Mouse (Mus musculus): Measurements from ENCODE around the gene Ksr1. TPM values are rescaled to one million over a fixed set of nuclear protein-coding genes. Genes with fewer than 3 reads are reported as not detected.
"Not testable (repeated sequence)": the region's sequence is repeated elsewhere in the genome, so short reads cannot be mapped to it uniquely, and the experiment has no call there.

Gene Ksr1
- polyA plus RNA-seq, 1 experiment = 106 TPM

DNA sequence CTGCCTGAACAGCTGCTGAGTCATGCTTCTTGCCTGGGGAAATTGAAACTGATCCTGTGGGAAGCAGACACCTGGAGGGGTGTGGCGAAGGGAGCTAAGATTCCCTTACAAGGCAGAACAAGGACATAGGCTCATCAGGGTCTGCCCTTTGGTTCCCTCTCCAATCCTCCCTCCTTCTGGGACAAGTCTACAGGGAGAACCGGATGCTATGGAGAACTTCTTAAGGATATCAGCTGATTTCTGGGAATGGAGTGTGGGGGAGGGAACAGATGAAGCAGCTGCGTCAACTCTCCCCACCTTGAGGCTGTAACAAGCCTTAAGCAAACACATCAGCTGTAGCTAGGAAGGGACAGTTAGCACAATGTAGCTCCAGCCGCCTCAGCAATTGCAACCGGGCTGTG lies 143.7 kb downstream of the Ksr1 start:
- no peak for TF ChIP-seq CTCF (IDR thresholded peaks at IDR 0.05; ENCODE audit: extremely low read depth, insufficient read length, insufficient replicate concordance, low read depth, low read length)
- no peak for TF ChIP-seq POLR2A (IDR thresholded peaks at IDR 0.05; ENCODE audit: low read depth, low read length)
- Histone ChIP-seq H3K27ac (ENCODE audit: insufficient read depth, low read depth, low read length) (peak overlapping the region; percentile 84), H3K4me3 (ENCODE audit: low read depth, low read length) (no peak overlapping the region), H3K36me3 (ENCODE audit: control insufficient read depth, insufficient read depth, low read length) (no peaks in the 10 kb centered on the region), H3K27me3 (ENCODE audit: control insufficient read depth, insufficient read depth, low read length) (no peaks in the 10 kb centered on the region), H3K4me1 (ENCODE audit: control insufficient read depth, insufficient read depth, insufficient read length, low read length) (peaks cover 33% of the 10 kb centered on the region)
- WGBS = 6% methylated on average over 5 of the region's 5 CpGs

DNA sequence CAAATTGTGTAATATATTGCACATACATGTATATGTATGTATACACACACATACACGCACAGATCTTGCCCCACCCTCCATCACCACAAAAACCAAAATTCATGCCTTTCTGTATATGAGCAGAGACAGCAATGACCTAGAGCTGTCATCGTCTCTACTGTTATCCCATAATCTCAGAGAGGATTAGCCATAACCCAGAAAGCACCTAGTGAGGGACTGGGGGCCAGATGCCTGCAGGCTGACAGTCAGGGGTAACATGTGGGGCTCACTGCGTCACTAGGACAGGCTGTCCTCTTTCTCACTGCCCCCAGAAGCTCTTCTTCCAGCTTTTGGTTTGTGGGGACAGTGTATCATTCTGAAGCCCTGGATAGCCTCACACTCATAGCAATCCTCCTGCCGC lies 144.3 kb downstream of the Ksr1 start:
- no peaks in the 10 kb centered on the region for H3K27me3 ChIP-seq (ENCODE audit: control insufficient read depth, insufficient read depth, low read length)
- H3K4me1 ChIP-seq (ENCODE audit: control insufficient read depth, insufficient read depth, insufficient read length, low read length) = peaks cover 30% of the 10 kb centered on the region
- no peak overlapping the region for H3K4me3 ChIP-seq (ENCODE audit: low read depth, low read length)
- TF ChIP-seq POLR2A (IDR thresholded peaks at IDR 0.05; ENCODE audit: low read depth, low read length) (no peak), CTCF (IDR thresholded peaks at IDR 0.05; ENCODE audit: extremely low read depth, insufficient read length, insufficient replicate concordance, low read depth, low read length) (no peak)
- H3K27ac ChIP-seq (ENCODE audit: insufficient read depth, low read depth, low read length) = peak overlapping the region; percentile 84
- H3K36me3 ChIP-seq (ENCODE audit: control insufficient read depth, insufficient read depth, low read length) = no peaks in the 10 kb centered on the region
- 65% methylated on average over 4 of the region's 4 CpGs for WGBS

DNA sequence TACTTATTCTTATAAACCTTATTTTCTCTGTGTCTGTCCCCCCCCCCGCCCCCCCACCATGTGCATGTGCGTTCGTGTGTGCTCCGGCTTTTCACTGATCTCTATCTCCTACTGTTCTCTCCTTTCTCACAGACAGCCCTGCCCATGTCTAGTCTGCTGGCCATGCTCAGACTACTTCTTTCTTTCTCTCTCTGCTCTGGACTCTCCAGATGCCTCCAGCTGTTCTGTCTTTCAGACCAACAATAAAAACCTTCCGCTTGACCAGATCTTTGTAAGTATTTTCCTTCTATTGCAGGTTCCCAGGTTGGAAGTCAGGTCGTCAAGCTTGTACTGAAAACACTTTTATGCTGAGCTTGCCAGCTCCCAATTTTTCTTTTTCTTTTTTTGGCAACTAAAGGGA lies 147.1 kb downstream of the Ksr1 start:
- Histone ChIP-seq H3K27ac (ENCODE audit: insufficient read depth, low read depth, low read length) (no peak overlapping the region), H3K27me3 (ENCODE audit: control insufficient read depth, insufficient read depth, low read length) (no peaks in the 10 kb centered on the region), H3K36me3 (ENCODE audit: control insufficient read depth, insufficient read depth, low read length) (no peaks in the 10 kb centered on the region), H3K4me1 (ENCODE audit: control insufficient read depth, insufficient read depth, insufficient read length, low read length) (peaks cover 19% of the 10 kb centered on the region), H3K4me3 (ENCODE audit: low read depth, low read length) (no peak overlapping the region)
- TF ChIP-seq CTCF (IDR thresholded peaks at IDR 0.05; ENCODE audit: extremely low read depth, insufficient read length, insufficient replicate concordance, low read depth, low read length) (no peak), POLR2A (IDR thresholded peaks at IDR 0.05; ENCODE audit: low read depth, low read length) (no peak)
- 65% methylated on average over 6 of the region's 6 CpGs for WGBS

GRCm38 (mm10) chr11:78990875-78991543 lies 155.2 kb downstream of the Ksr1 start:
- not testable (repeated sequence) for H3K4me3 ChIP-seq (ENCODE audit: low read depth, low read length); H3K36me3 ChIP-seq (ENCODE audit: control insufficient read depth, insufficient read depth, low read length); H3K27me3 ChIP-seq (ENCODE audit: control insufficient read depth, insufficient read depth, low read length); H3K27ac ChIP-seq (ENCODE audit: insufficient read depth, low read depth, low read length); H3K4me1 ChIP-seq (ENCODE audit: control insufficient read depth, insufficient read depth, insufficient read length, low read length)
- 84% methylated on average over 5 of the region's 5 CpGs for WGBS

- peaks cover 9% of the 10 kb centered on the region; the same call in 1 of the 2 replicates for H3K4me1 ChIP-seq (ENCODE audit: control insufficient read depth, insufficient read depth, insufficient read length, low read length)
Measured at GRCm38 (mm10) chr11:78990096-78990495, 156.1 kb downstream of the Ksr1 start.

DNA sequence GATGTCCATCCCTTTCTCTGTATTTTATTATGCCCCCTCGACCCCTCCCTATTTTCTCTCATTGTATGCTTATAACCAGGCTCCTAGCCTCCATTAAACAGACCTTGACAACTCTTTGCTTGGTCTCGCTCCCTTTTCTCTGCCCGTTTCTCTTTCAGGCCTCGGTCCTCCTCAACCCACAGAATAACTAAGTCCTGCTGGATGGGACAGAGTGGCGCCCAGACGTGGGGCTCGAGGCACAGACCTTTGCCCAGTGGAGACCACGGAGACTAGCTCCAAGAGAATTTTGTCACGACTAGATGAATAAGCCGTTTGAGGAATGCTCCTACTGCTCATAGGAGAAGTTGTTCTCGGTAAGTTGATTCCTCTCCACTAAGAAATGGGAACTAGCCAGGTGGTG lies 157.0 kb downstream of the Ksr1 start:
- not testable (repeated sequence) for H3K36me3 ChIP-seq (ENCODE audit: control insufficient read depth, insufficient read depth, low read length); H3K27ac ChIP-seq (ENCODE audit: insufficient read depth, low read depth, low read length); H3K27me3 ChIP-seq (ENCODE audit: control insufficient read depth, insufficient read depth, low read length); H3K4me3 ChIP-seq (ENCODE audit: low read depth, low read length)
- peaks cover 11% of the 10 kb centered on the region; the same call in 1 of the 2 replicates for H3K4me1 ChIP-seq (ENCODE audit: control insufficient read depth, insufficient read depth, insufficient read length, low read length)
- 94% methylated on average over 11 of the region's 11 CpGs for WGBS

More at GRCm38 (mm10) chr11:78990096-78990495, 156.1 kb downstream of the Ksr1 start:
- H3K36me3 ChIP-seq (ENCODE audit: control insufficient read depth, insufficient read depth, low read length) = no peaks in the 10 kb centered on the region
- H3K27ac ChIP-seq (ENCODE audit: insufficient read depth, low read depth, low read length) = no peak overlapping the region
- H3K4me3 ChIP-seq (ENCODE audit: low read depth, low read length) = no peak overlapping the region
- WGBS = 98% methylated on average over 9 of the region's 9 CpGs
- H3K27me3 ChIP-seq (ENCODE audit: control insufficient read depth, insufficient read depth, low read length) = no peaks in the 10 kb centered on the region
- TF ChIP-seq CTCF (IDR thresholded peaks at IDR 0.05; ENCODE audit: extremely low read depth, insufficient read length, insufficient replicate concordance, low read depth, low read length) (no peak), POLR2A (IDR thresholded peaks at IDR 0.05; ENCODE audit: low read depth, low read length) (no peak)

DNA sequence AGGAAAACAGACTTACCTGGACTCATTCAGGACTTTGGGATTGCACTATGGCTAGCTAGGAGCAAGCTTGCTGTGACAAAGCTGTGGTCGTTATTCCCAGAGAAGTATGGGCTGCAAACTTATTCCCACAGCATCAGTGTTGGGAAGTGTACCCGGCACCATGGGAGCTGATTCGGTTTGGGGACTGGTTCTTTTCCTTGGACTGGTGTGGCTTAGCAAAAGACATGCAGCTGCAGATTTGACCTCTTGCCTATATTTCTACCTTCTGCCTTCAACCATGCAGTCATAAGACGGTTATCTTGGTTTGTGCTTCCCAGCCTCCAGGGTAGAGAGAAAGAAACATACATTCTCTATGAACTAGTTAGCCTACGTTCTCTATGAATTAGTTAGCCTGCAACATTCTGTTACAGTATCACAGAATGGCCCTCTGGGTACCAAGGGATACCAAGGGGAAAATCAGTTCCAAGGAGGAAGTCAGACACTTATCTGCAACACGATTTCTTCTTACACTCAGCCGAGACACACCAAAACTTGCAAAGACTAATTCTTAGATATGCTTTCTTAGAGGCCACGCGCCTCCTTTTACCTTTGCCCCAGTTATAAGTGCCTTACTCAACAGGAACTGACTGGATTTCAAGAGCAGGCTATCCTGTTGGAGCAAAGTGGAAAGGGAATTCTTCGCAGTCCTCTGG lies 159.8 kb downstream of the Ksr1 start:
- Histone ChIP-seq H3K27me3 (ENCODE audit: control insufficient read depth, insufficient read depth, low read length) (no peaks in the 10 kb centered on the region), H3K4me3 (ENCODE audit: low read depth, low read length) (no peak overlapping the region), H3K4me1 (ENCODE audit: control insufficient read depth, insufficient read depth, insufficient read length, low read length) (peaks cover 11% of the 10 kb centered on the region; the same call in 1 of the 2 replicates), H3K36me3 (ENCODE audit: control insufficient read depth, insufficient read depth, low read length) (no peaks in the 10 kb centered on the region), H3K27ac (ENCODE audit: insufficient read depth, low read depth, low read length) (peak overlapping the region; percentile 18)
- 38% methylated on average over 10 of the region's 10 CpGs for WGBS
- TF ChIP-seq CTCF (IDR thresholded peaks at IDR 0.05; ENCODE audit: extremely low read depth, insufficient read length, insufficient replicate concordance, low read depth, low read length) = no peak
- TF ChIP-seq POLR2A (IDR thresholded peaks at IDR 0.05; ENCODE audit: low read depth, low read length) = no peak
